Mouse (Mus musculus) testis, adult 2 months (tissue): ENCODE data around the gene Aldh6a1.

Experiments used
- CTCF ChIP-seq: fragments of 200-500 bp; IDR thresholded peaks from 2 replicates; pipeline ENCODE4 v1.5.1; 2012; ENCODE audit warnings: low read depth, mild to moderate bottlenecking, inconsistent platforms, low read length, moderate library complexity; ENCODE audit not compliant: control insufficient read depth, insufficient read depth, insufficient replicate concordance
- POLR2A ChIP-seq: fragments of 200-500 bp; IDR thresholded peaks from 2 replicates; pipeline ENCODE4 v1.6.1; 2012; ENCODE audit warnings: low read depth, mild to moderate bottlenecking, inconsistent platforms, low read length, moderate library complexity; ENCODE audit not compliant: control insufficient read depth

- TF ChIP-seq CTCF (no peak), POLR2A (no peak)
These were observed 61.9 kb downstream of the Aldh6a1 start for GRCm38 (mm10) chr12:84388774-84389400.
